Mouse (Mus musculus): ENCODE data around the gene Sp1.

DNA sequence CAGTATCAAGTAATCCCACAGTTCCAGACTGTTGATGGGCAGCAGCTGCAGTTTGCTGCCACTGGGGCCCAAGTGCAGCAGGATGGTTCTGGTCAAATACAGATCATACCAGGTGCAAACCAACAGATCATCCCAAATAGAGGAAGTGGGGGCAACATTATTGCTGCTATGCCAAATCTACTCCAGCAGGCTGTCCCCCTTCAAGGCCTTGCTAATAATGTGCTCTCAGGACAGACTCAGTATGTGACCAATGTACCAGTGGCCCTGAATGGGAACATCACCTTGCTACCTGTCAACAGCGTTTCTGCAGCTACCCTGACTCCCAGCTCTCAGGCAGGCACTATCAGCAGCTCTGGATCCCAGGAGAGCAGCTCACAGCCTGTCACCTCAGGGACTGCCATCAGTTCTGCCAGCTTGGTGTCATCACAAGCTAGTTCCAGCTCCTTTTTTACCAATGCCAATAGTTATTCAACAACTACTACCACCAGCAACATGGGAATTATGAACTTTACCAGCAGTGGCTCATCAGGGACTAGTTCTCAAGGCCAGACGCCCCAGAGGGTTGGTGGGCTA, 2.7 kb downstream of the Sp1 start:
- TF ChIP-seq POLR2A (IDR thresholded peaks at IDR 0.05; ENCODE audit: borderline replicate concordance, extremely low read depth, insufficient read depth, insufficient read length, poor library complexity, severe bottlenecking) (no peak), CTCF (IDR thresholded peaks at IDR 0.05; ENCODE audit: borderline replicate concordance, extremely low read depth, insufficient read depth, insufficient read length) (no peak)
